Mouse (Mus musculus) MEL (cell line): ENCODE measurements around the gene Prr5l.

Experiments
- CTCF ChIP-seq, 3 experiments: IDR thresholded peaks in 2 of 3; conservative IDR thresholded peaks in 1 of 3; 2 replicates each; pipeline ENCODE4 v1.5.1; 2011 to 2012; ENCODE audit warnings: low read length in 3 of 3, low read depth in 2 of 3, mild to moderate bottlenecking in 2 of 3, improper control_type of control experiment in 1 of 3, inconsistent platforms in 1 of 3, mixed read lengths in 1 of 3, moderate library complexity in 1 of 3; ENCODE audit not compliant: control insufficient read depth in 1 of 3, insufficient read depth in 1 of 3, poor library complexity in 1 of 3, severe bottlenecking in 1 of 3
- E2F4 ChIP-seq: IDR thresholded peaks from 2 replicates; pipeline ENCODE4 v1.6.1; 2011; ENCODE audit warnings: low read depth, low read length, improper control_type of control experiment, borderline replicate concordance
- EP300 ChIP-seq, 2 experiments: IDR thresholded peaks; 2 replicates each; pipeline ENCODE4 v1.6.1; 2011; ENCODE audit warnings: improper control_type of control experiment in 2 of 2, low read length in 2 of 2, low read depth in 1 of 2, mild to moderate bottlenecking in 1 of 2
- HCFC1 ChIP-seq: IDR thresholded peaks from 2 replicates; pipeline ENCODE4 v1.6.1; 2012; ENCODE audit warnings: low read depth, mild to moderate bottlenecking, inconsistent platforms, low read length, improper control_type of control experiment, moderate library complexity
- KAT2A ChIP-seq: conservative IDR thresholded peaks from 2 replicates; pipeline ENCODE4 v1.6.1; 2012; ENCODE audit warnings: low read depth, low read length, improper control_type of control experiment, inconsistent platforms
- MEF2A ChIP-seq: IDR thresholded peaks from 2 replicates; pipeline ENCODE4 v1.6.1; 2014; ENCODE audit warnings: low read depth, mild to moderate bottlenecking, inconsistent platforms, low read length, improper control_type of control experiment; ENCODE audit not compliant: poor library complexity, insufficient replicate concordance, severe bottlenecking; ENCODE audit errors: extremely low read depth
- POLR2A ChIP-seq, 2 experiments: IDR thresholded peaks; 2 replicates each; pipeline ENCODE4 v1.6.1; 2011 to 2012; ENCODE audit warnings: low read length in 2 of 2, mild to moderate bottlenecking in 2 of 2, control low read depth in 1 of 2, improper control_type of control experiment in 1 of 2, low read depth in 1 of 2, moderate library complexity in 1 of 2; ENCODE audit not compliant: control insufficient read depth in 1 of 2, insufficient read depth in 1 of 2, poor library complexity in 1 of 2
- POLR2AphosphoS2 ChIP-seq: IDR thresholded peaks from 2 replicates; pipeline ENCODE4 v1.6.1; 2011; ENCODE audit warnings: low read length, improper control_type of control experiment
- RCOR1 ChIP-seq: IDR thresholded peaks from 2 replicates; pipeline ENCODE4 v1.6.1; 2012; ENCODE audit warnings: low read depth, mild to moderate bottlenecking, inconsistent platforms, low read length, improper control_type of control experiment
- TAL1 ChIP-seq: IDR thresholded peaks from 2 replicates; pipeline ENCODE4 v1.6.1; 2012; ENCODE audit warnings: mild to moderate bottlenecking, inconsistent platforms, low read length, moderate library complexity, mixed read lengths
- UBTF ChIP-seq: IDR thresholded peaks from 2 replicates; pipeline ENCODE4 v1.6.1; 2012; ENCODE audit warnings: low read depth, mild to moderate bottlenecking, inconsistent platforms, low read length, improper control_type of control experiment, moderate library complexity, borderline replicate concordance; ENCODE audit not compliant: insufficient read depth
- USF2 ChIP-seq, 2 experiments: IDR thresholded peaks; 2 replicates each; pipeline ENCODE4 v1.6.1; 2011 to 2012; ENCODE audit warnings: improper control_type of control experiment in 2 of 2, low read length in 2 of 2, borderline replicate concordance in 1 of 2, inconsistent platforms in 1 of 2, low read depth in 1 of 2, mild to moderate bottlenecking in 1 of 2; ENCODE audit not compliant: insufficient read depth in 1 of 2
- ZKSCAN1 ChIP-seq: IDR thresholded peaks from 2 replicates; pipeline ENCODE4 v1.6.1; 2012; ENCODE audit warnings: low read depth, mild to moderate bottlenecking, inconsistent platforms, low read length, improper control_type of control experiment, moderate library complexity
- ZNF384 ChIP-seq: IDR thresholded peaks from 2 replicates; pipeline ENCODE4 v1.6.1; 2012; ENCODE audit warnings: low read depth, mild to moderate bottlenecking, inconsistent platforms, low read length, improper control_type of control experiment

DNA sequence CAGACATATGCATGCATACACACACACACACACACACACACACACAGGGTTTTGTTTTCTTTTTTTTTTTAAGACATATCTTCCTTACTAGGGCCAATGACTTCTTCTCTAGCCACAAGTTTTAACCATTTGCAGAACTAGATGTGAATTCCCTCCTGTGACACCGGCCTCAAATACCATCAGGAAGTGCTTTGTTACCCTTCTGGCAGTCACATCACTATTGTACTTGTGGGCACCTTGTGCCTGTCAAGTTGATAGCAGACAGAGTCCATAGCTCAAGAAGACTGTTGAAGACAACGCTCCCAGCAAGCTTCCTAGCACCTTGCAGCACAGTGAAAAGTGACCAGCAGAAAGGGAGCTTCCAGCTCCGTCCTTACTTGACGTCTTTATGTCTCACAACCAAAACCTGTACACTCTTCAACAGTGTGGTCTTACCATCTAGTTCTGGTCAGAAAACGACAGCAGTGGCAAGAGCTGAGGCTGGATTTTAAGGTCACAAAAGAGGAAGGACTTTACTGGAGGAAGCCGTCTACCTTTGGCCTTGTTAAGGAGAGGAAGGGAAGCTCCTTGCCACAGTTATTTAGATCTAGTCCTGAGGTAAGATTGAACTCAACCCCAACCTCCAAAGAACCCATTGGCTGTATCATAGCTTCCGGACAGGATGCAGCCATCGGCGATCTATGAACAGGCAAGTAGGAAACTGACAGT, 47.9 kb downstream of the Prr5l start:
- TF ChIP-seq POLR2A (IDR thresholded peaks at IDR 0.05; ENCODE audit: control insufficient read depth in 1 of 2, insufficient read depth in 1 of 2, low read depth in 1 of 2, low read length in 2 of 2, poor library complexity in 1 of 2) (no peak), TAL1 (no peak), CTCF (IDR thresholded peaks at IDR 0.05 in 2 of 3, conservative IDR thresholded peaks at IDR 0.05 in 1 of 3; ENCODE audit: control insufficient read depth in 1 of 3, insufficient read depth in 1 of 3, low read depth in 2 of 3, low read length in 3 of 3, poor library complexity in 1 of 3, severe bottlenecking in 1 of 3) (no peak), ZNF384 (no peak), HCFC1 (no peak), MEF2A (no peak), KAT2A (no peak), ZKSCAN1 (no peak), EP300 (IDR thresholded peaks at IDR 0.05; ENCODE audit: low read depth in 1 of 2, low read length in 2 of 2) (no peak), POLR2AphosphoS2 (no peak), E2F4 (no peak), USF2 (IDR thresholded peaks at IDR 0.05; ENCODE audit: borderline replicate concordance in 1 of 2, insufficient read depth in 1 of 2, low read depth in 1 of 2, low read length in 2 of 2) (no peak), UBTF (no peak), RCOR1 (no peak)
